Mouse (Mus musculus): Measurements from ENCODE around the gene Tmem254c. TPM values are rescaled to one million over a fixed set of nuclear protein-coding genes. Genes with fewer than 3 reads are reported as not detected.
"Not testable (repeated sequence)": the region's sequence is repeated elsewhere in the genome, so short reads cannot be mapped to it uniquely, and the experiment has no call there.

Tmem254c gene
- 21.1 and 25.6 TPM in 2 replicates for polyA plus RNA-seq (2016; fragmentation: Nextera tagmentation; extraction: Ambion mirVana)

- DNase-seq (ENCODE audit: low spot score); H3K4me3 ChIP-seq; H3K36me3 ChIP-seq (replicated peaks); H3K9me3 ChIP-seq; H3K27me3 ChIP-seq (replicated peaks; ENCODE audit: low read depth, poor library complexity, severe bottlenecking); H3K27ac ChIP-seq (replicated peaks); H3K4me1 ChIP-seq: not testable (repeated sequence)
- WGBS = no CpG with 5 or more reads among the region's 10 CpGs
Measured at GRCm38 (mm10) chr14:26067325-26067633, at the start of gene Tmem254c. TSS of gene Tmem254c (minus strand) at chr14:26067355.

- not testable (repeated sequence) for H3K27ac ChIP-seq (replicated peaks); H3K27me3 ChIP-seq (replicated peaks; ENCODE audit: low read depth, poor library complexity, severe bottlenecking); H3K9me3 ChIP-seq; H3K36me3 ChIP-seq (replicated peaks); DNase-seq (ENCODE audit: low spot score); H3K4me1 ChIP-seq; H3K4me3 ChIP-seq
- WGBS = no CpG with 5 or more reads among the region's 3 CpGs
Measured at GRCm38 (mm10) chr14:26097622-26098021, 30.5 kb upstream of the Tmem254c start.

- not testable (repeated sequence) for H3K9me3 ChIP-seq; H3K36me3 ChIP-seq (replicated peaks); DNase-seq (ENCODE audit: low spot score); H3K27me3 ChIP-seq (replicated peaks; ENCODE audit: low read depth, poor library complexity, severe bottlenecking); H3K4me1 ChIP-seq; H3K4me3 ChIP-seq; H3K27ac ChIP-seq (replicated peaks)
- no CpG with 5 or more reads among the region's 1 CpGs for WGBS
Measured at GRCm38 (mm10) chr14:26081997-26082396, 14.8 kb upstream of the Tmem254c start, which contains the start of gene Cphx3. TSS of gene Cphx3 (plus strand) at chr14:26082297.

GRCm38 (mm10) chr14:26081216-26081615 lies 14.1 kb upstream of the Tmem254c start, which contains the start of gene Cphx2:
TSS of gene Cphx2 (plus strand) at chr14:26081516.
- H3K9me3 ChIP-seq = not testable (repeated sequence)
- WGBS = no CpG with 5 or more reads among the region's 6 CpGs

GRCm38 (mm10) chr14:26076620-26077390 lies 9.7 kb upstream of the Tmem254c start:
- H3K36me3 ChIP-seq (replicated peaks); H3K27ac ChIP-seq (replicated peaks); H3K9me3 ChIP-seq; H3K4me1 ChIP-seq; DNase-seq (ENCODE audit: low spot score); H3K27me3 ChIP-seq (replicated peaks; ENCODE audit: low read depth, poor library complexity, severe bottlenecking); H3K4me3 ChIP-seq: not testable (repeated sequence)
- no CpG with 5 or more reads among the region's 5 CpGs for WGBS

More at GRCm38 (mm10) chr14:26081216-26081615, 14.1 kb upstream of the Tmem254c start, which contains the start of gene Cphx2:
- not testable (repeated sequence) for H3K4me1 ChIP-seq; H3K36me3 ChIP-seq (replicated peaks); H3K27ac ChIP-seq (replicated peaks); DNase-seq (ENCODE audit: low spot score); H3K27me3 ChIP-seq (replicated peaks; ENCODE audit: low read depth, poor library complexity, severe bottlenecking); H3K4me3 ChIP-seq

- H3K4me3 ChIP-seq; H3K27me3 ChIP-seq (replicated peaks; ENCODE audit: low read depth, poor library complexity, severe bottlenecking); H3K4me1 ChIP-seq; DNase-seq (ENCODE audit: low spot score); H3K27ac ChIP-seq (replicated peaks); H3K9me3 ChIP-seq; H3K36me3 ChIP-seq (replicated peaks): not testable (repeated sequence)
- WGBS = no CpG with 5 or more reads among the region's 44 CpGs
Measured at GRCm38 (mm10) chr14:26066574-26067324, 406 bp downstream of the Tmem254c start.

GRCm38 (mm10) chr14:26059362-26059761 lies 7.8 kb downstream of the Tmem254c start:
- H3K36me3 ChIP-seq (replicated peaks); H3K4me3 ChIP-seq; DNase-seq (ENCODE audit: low spot score); H3K4me1 ChIP-seq; H3K27ac ChIP-seq (replicated peaks); H3K27me3 ChIP-seq (replicated peaks; ENCODE audit: low read depth, poor library complexity, severe bottlenecking); H3K9me3 ChIP-seq: not testable (repeated sequence)
- WGBS = no CpG with 5 or more reads among the region's 6 CpGs

- DNase-seq (ENCODE audit: low spot score); H3K36me3 ChIP-seq (replicated peaks); H3K4me3 ChIP-seq; H3K27me3 ChIP-seq (replicated peaks; ENCODE audit: low read depth, poor library complexity, severe bottlenecking); H3K27ac ChIP-seq (replicated peaks); H3K9me3 ChIP-seq; H3K4me1 ChIP-seq: not testable (repeated sequence)
- no CpG with 5 or more reads among the region's 3 CpGs for WGBS
Measured at GRCm38 (mm10) chr14:26058184-26058583, 9.0 kb downstream of the Tmem254c start.

- not testable (repeated sequence) for H3K27ac ChIP-seq (replicated peaks); DNase-seq (ENCODE audit: low spot score); H3K4me3 ChIP-seq; H3K4me1 ChIP-seq; H3K36me3 ChIP-seq (replicated peaks); H3K27me3 ChIP-seq (replicated peaks; ENCODE audit: low read depth, poor library complexity, severe bottlenecking); H3K9me3 ChIP-seq
- no CpG with 5 or more reads among the region's 9 CpGs for WGBS
Measured at GRCm38 (mm10) chr14:26048767-26049166, 18.4 kb downstream of the Tmem254c start.

GRCm38 (mm10) chr14:26047026-26047425 lies 20.1 kb downstream of the Tmem254c start:
- no CpG with 5 or more reads among the region's 8 CpGs for WGBS
- not testable (repeated sequence) for H3K4me1 ChIP-seq; H3K27ac ChIP-seq (replicated peaks); H3K27me3 ChIP-seq (replicated peaks; ENCODE audit: low read depth, poor library complexity, severe bottlenecking); H3K4me3 ChIP-seq; H3K9me3 ChIP-seq; DNase-seq (ENCODE audit: low spot score); H3K36me3 ChIP-seq (replicated peaks)

GRCm38 (mm10) chr14:26045007-26045406 lies 22.1 kb downstream of the Tmem254c start:
- not testable (repeated sequence) for H3K27ac ChIP-seq (replicated peaks); DNase-seq (ENCODE audit: low spot score); H3K4me3 ChIP-seq; H3K4me1 ChIP-seq; H3K36me3 ChIP-seq (replicated peaks); H3K9me3 ChIP-seq; H3K27me3 ChIP-seq (replicated peaks; ENCODE audit: low read depth, poor library complexity, severe bottlenecking)
- WGBS = no CpG with 5 or more reads among the region's 5 CpGs

GRCm38 (mm10) chr14:26042611-26043010 lies 24.5 kb downstream of the Tmem254c start, which contains the start of gene Gm9780:
TSS of gene Gm9780 (minus strand) at chr14:26042711.
- not testable (repeated sequence) for H3K27me3 ChIP-seq (replicated peaks; ENCODE audit: low read depth, poor library complexity, severe bottlenecking); H3K36me3 ChIP-seq (replicated peaks); H3K4me3 ChIP-seq; DNase-seq (ENCODE audit: low spot score); H3K9me3 ChIP-seq; H3K27ac ChIP-seq (replicated peaks); H3K4me1 ChIP-seq
- WGBS = no CpG with 5 or more reads among the region's 26 CpGs

GRCm38 (mm10) chr14:26035439-26035838 lies 31.7 kb downstream of the Tmem254c start:
- DNase-seq (ENCODE audit: low spot score); H3K4me1 ChIP-seq; H3K27me3 ChIP-seq (replicated peaks; ENCODE audit: low read depth, poor library complexity, severe bottlenecking); H3K27ac ChIP-seq (replicated peaks); H3K36me3 ChIP-seq (replicated peaks); H3K4me3 ChIP-seq; H3K9me3 ChIP-seq: not testable (repeated sequence)
- WGBS = no CpG with 5 or more reads among the region's 6 CpGs
